Mouse (Mus musculus) lung, adult 2 months (tissue): ENCODE data around the gene Uso1.

Experiments
- CTCF ChIP-seq: fragments of 200-500 bp; IDR thresholded peaks from 2 replicates; pipeline ENCODE4 v1.5.1; 2011; ENCODE audit warnings: mild to moderate bottlenecking, low read length, control low read depth; ENCODE audit not compliant: insufficient read depth
- POLR2A ChIP-seq: fragments of 200-500 bp; IDR thresholded peaks from 2 replicates; pipeline ENCODE4 v1.6.1; 2011; ENCODE audit warnings: low read depth, mild to moderate bottlenecking, control low read depth, low read length, borderline replicate concordance; ENCODE audit errors: extremely low read depth

GRCm38 (mm10) chr5:92097779-92098178 lies 40.0 kb upstream of the Uso1 start:
- TF ChIP-seq POLR2A = no peak
- TF ChIP-seq CTCF = no peak
